Mouse (Mus musculus): ENCODE measurements around the gene Dhrs1.

The Dhrs1 gene

GRCm38 (mm10) chr14:55721076-55721475 lies 24.4 kb downstream of the Dhrs1 start:
- DNase-seq = no peak

GRCm38 (mm10) chr14:55720666-55721065 lies 24.8 kb downstream of the Dhrs1 start:
- DNase-seq = no peak

- DNase-seq = no peak
Measured at GRCm38 (mm10) chr14:55719737-55720136, 25.8 kb downstream of the Dhrs1 start.

GRCm38 (mm10) chr14:55716884-55717283 lies 28.6 kb downstream of the Dhrs1 start:
- no peak for DNase-seq

GRCm38 (mm10) chr14:55716271-55716670 lies 29.2 kb downstream of the Dhrs1 start:
- DNase-seq = no peak

- peak; percentile 68 to 80 for DNase-seq
Measured at GRCm38 (mm10) chr14:55714893-55715292, 30.6 kb downstream of the Dhrs1 start.

GRCm38 (mm10) chr14:55713729-55714122 lies 31.8 kb downstream of the Dhrs1 start, which contains the start of gene Tgm1:
Tgm1 (minus strand) TSS chr14:55713926.
- peak in 1 of 2 experiments; percentile 33 for DNase-seq

- DNase-seq = peak; percentile 82 to 88
Measured at GRCm38 (mm10) chr14:55713007-55713728, 32.3 kb downstream of the Dhrs1 start.

GRCm38 (mm10) chr14:55711786-55712185 lies 33.7 kb downstream of the Dhrs1 start:
- no peak for DNase-seq

GRCm38 (mm10) chr14:55709509-55709908 lies 36.0 kb downstream of the Dhrs1 start:
- DNase-seq = no peak

- DNase-seq = no peak
Measured at GRCm38 (mm10) chr14:55707397-55707796, 38.1 kb downstream of the Dhrs1 start.

- DNase-seq = peak; percentile 43 to 58
Measured at GRCm38 (mm10) chr14:55706051-55706600, 39.4 kb downstream of the Dhrs1 start.

- no peak for DNase-seq
Measured at GRCm38 (mm10) chr14:55702761-55703160, 42.7 kb downstream of the Dhrs1 start.

GRCm38 (mm10) chr14:55701131-55701530 lies 44.4 kb downstream of the Dhrs1 start:
- DNase-seq = no peak

- no peak for DNase-seq
Measured at GRCm38 (mm10) chr14:55697226-55697625, 48.3 kb downstream of the Dhrs1 start.

GRCm38 (mm10) chr14:55689433-55689832 lies 56.1 kb downstream of the Dhrs1 start:
- no peak for DNase-seq
